Mouse (Mus musculus) embryonic fibroblast, embryonic 13.5 days (primary cell): ENCODE data around the gene A930017K11Rik. TPM values are rescaled to one million over a fixed set of nuclear protein-coding genes. Genes with fewer than 3 reads are reported as not detected.

Experiments
- H3K27ac ChIP-seq: 2 replicates; pipeline ENCODE4 v1.5.1; 2012; ENCODE audit warnings: low read length, control low read depth, inconsistent platforms; ENCODE audit not compliant: insufficient read depth
- H3K4me1 ChIP-seq: 2 replicates; pipeline ENCODE4 v1.6.1; 2011; ENCODE audit warnings: low read length; ENCODE audit not compliant: control insufficient read depth, insufficient read depth
- H3K4me3 ChIP-seq: 2 replicates; pipeline ENCODE4 v1.5.1; 2011; ENCODE audit warnings: mild to moderate bottlenecking, control low read depth, low read length; ENCODE audit not compliant: insufficient read depth
- CTCF ChIP-seq: IDR thresholded peaks from 2 replicates; pipeline ENCODE4 v1.5.1; 2011; ENCODE audit warnings: mild to moderate bottlenecking, control low read depth, low read length, moderate library complexity, borderline replicate concordance; ENCODE audit not compliant: insufficient read depth
- POLR2A ChIP-seq: IDR thresholded peaks from 2 replicates; pipeline ENCODE4 v1.6.1; 2011; ENCODE audit warnings: low read depth, mild to moderate bottlenecking, control low read depth, low read length, moderate library complexity
- polyA plus RNA-seq: library from polyadenylated mRNA; stranded (reverse); fragments of >200 nt; gene quantifications from 2 replicates; pipeline ENCODE4 v1.2.4, GENCODE M21; 2011; ENCODE audit warnings: low read depth; ENCODE audit not compliant: missing spikeins, insufficient read length

Gene A930017K11Rik
- polyA plus RNA-seq, 1 experiment = not detected

DNA sequence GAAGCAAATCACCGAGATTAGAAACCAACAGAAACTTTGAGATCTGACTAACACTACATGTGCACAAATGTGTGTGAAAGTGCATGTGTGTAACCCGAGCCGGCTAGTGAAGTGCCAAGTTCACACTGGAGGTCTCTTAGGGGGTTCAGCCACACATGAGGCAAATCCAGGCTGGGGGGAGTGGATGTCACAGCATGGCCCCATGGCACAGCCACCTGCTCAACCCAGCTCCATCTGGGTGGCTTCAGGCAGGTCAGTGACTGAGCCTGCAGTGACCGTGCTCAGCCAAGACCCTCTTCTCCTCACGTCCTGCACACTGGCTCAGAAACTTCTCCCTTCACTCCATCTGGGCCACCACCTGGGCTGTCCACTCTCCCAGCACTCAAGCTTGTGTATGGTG is 2.4 kb downstream of the A930017K11Rik start:
- Histone ChIP-seq H3K27ac (no peak overlapping the region), H3K4me3 (no peak overlapping the region), H3K4me1 (no peaks in the 10 kb centered on the region)
- no peak for TF ChIP-seq CTCF
- TF ChIP-seq POLR2A = no peak

- TF ChIP-seq POLR2A = no peak
- TF ChIP-seq CTCF = no peak
- Histone ChIP-seq H3K27ac (no peak overlapping the region), H3K4me3 (no peak overlapping the region), H3K4me1 (no peaks in the 10 kb centered on the region)
Observed at GRCm38 (mm10) chr17:25948051-25948450, 4.3 kb downstream of the A930017K11Rik start.

GRCm38 (mm10) chr17:25947576-25947975 is 4.8 kb downstream of the A930017K11Rik start:
- no peak overlapping the region for H3K4me3 ChIP-seq
- TF ChIP-seq CTCF (no peak), POLR2A (no peak)
- no peak overlapping the region for H3K27ac ChIP-seq
- H3K4me1 ChIP-seq = no peaks in the 10 kb centered on the region

- H3K27ac ChIP-seq = no peak overlapping the region
- no peaks in the 10 kb centered on the region for H3K4me1 ChIP-seq
- no peak overlapping the region for H3K4me3 ChIP-seq
- TF ChIP-seq POLR2A (no peak), CTCF (no peak)
Observed at GRCm38 (mm10) chr17:25946891-25947290, 5.5 kb downstream of the A930017K11Rik start.

DNA sequence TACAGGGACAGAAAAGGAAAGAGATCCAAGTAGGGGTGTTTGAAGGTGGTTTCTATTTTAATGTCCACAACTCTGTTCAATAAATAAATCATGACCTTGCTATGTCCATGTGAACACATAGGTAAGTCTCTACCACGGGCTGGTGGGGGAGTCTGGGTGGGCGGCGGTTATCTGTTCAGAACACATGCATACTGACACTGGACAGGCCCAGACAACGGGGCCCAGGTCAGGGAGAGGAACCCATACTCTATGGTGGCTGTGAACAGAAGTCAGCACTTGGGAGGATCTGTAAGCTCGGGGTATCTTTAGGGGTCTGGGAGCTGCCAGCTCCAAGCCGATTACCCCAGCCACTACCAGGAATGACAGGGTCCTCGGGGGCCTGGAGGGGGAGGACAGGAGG is 6.0 kb downstream of the A930017K11Rik start:
- Histone ChIP-seq H3K4me1 (no peaks in the 10 kb centered on the region), H3K27ac (no peak overlapping the region), H3K4me3 (no peak overlapping the region)
- TF ChIP-seq CTCF = no peak
- no peak for TF ChIP-seq POLR2A

DNA sequence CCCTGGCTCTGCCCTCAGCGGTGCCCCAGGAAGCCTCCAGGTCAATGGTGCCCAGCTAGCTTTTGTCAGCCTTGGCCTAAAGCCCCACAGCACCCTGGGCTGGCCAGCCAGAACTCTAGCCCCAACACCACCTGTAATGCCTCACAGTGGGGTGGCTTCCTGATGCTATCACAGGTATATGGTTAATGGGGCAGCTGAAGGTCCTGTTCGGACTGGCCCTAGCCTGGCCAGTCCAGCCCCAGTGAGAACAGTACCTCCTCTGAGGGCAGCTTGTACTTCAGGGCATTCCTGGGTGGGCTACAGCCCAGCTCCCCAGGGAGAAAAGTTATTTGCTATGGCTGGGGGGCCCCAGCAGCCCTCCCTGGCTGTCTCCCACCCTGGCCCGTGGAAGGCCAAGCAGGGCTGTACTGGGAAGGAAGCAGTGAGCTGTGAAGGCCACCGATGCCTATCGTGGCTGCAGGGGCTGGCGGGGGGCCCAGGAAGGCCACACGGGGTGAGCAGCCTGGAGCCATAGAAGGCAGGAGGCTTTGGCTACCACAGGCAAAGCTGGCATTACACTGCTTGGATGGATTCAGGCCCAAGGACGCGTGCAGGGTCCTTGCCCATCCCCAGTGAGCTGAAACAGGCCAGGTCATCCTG is 6.7 kb downstream of the A930017K11Rik start:
- no peak overlapping the region for H3K27ac ChIP-seq
- H3K4me3 ChIP-seq = no peak overlapping the region
- H3K4me1 ChIP-seq = peaks cover 3% of the 10 kb centered on the region; the same call in 1 of the 2 replicates
- no peak for TF ChIP-seq POLR2A
- no peak for TF ChIP-seq CTCF

GRCm38 (mm10) chr17:25944366-25945163 is 7.8 kb downstream of the A930017K11Rik start, which contains the start of the genes Pigq and Nhlrc4:
Gene Pigq (minus strand): TSS chr17:25944936.
Gene Nhlrc4 (minus strand): TSS chr17:25944961.
- Histone ChIP-seq H3K27ac (no peak within 1 kb of the TSS), H3K4me1 (peaks cover 5% of the 10 kb centered on the region; the same call in 1 of the 2 replicates), H3K4me3 (no peak within 1 kb of the TSS)
- no peak for TF ChIP-seq CTCF
- no peak for TF ChIP-seq POLR2A

DNA sequence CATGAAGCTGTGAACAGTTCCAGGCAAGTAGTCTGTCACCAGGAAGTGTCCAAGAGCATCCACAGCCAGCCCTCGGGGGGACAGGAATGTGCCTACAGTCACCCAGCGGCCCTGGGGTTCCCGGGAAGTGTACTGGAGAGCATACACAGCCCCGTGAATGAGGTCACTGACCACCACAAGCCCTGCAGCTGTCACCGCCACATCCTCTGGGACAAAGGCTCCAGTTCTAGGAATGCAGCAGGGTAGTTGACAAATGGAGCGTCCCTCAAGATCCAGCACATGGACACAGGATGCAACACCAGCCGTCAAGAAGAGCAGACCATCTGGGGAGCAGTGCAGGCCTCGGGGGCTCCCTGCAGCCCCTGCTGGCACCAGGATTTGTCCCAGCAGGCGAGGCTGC is 8.6 kb downstream of the A930017K11Rik start:
- Histone ChIP-seq H3K27ac (no peak overlapping the region), H3K4me3 (no peak overlapping the region)

GRCm38 (mm10) chr17:25943221-25943620 is 9.1 kb downstream of the A930017K11Rik start:
- no peak overlapping the region for H3K4me3 ChIP-seq
- H3K27ac ChIP-seq = no peak overlapping the region
- TF ChIP-seq CTCF (no peak), POLR2A (no peak)
- peaks cover 5% of the 10 kb centered on the region; the same call in 1 of the 2 replicates for H3K4me1 ChIP-seq

More for the DNA sequence above, 8.6 kb downstream of the A930017K11Rik start:
- TF ChIP-seq CTCF = no peak
- TF ChIP-seq POLR2A = no peak
- H3K4me1 ChIP-seq = peaks cover 5% of the 10 kb centered on the region; the same call in 1 of the 2 replicates
